Mouse (Mus musculus) liver, embryonic 12.5 days (tissue): Measurements from ENCODE around the gene Spats2l. TPM values are rescaled to one million over a fixed set of nuclear protein-coding genes. Genes with fewer than 3 reads are reported as not detected.

Experiments used
- polyA plus RNA-seq: library from polyadenylated mRNA; unstranded; fragments of >200 nt; fragmentation: Nextera tagmentation; extraction: Ambion mirVana; gene quantifications from 2 replicates; pipeline ENCODE4 v1.2.1, GENCODE M21; 2016

The Spats2l gene
- polyA plus RNA-seq, 1 experiment from 2014 or later = 12.5 TPM

Other genes with a start within 250 kb of the Spats2l start
- 12.4 and 12.9 TPM in 2 replicates for gene Sgo2a, start 221.8 kb downstream of the Spats2l start, polyA plus RNA-seq
- 5.7 and 5.9 TPM in 2 replicates for gene Kctd18, start 244.8 kb downstream of the Spats2l start, polyA plus RNA-seq